26 mouse cellular contexts compared by ENCODE assay signal in genomic region chr13:116295401-116295800, GRCm38 (mm10). TPM values are rescaled to one million over a fixed set of nuclear protein-coding genes. Genes with fewer than 3 reads are reported as not detected.
"Had no signal": no experiment of that assay in that cellular context is flagged by ENCODE, and none has a peak within 500 bp of the region (broad histone marks: within the 10 kb centered on the region; RNA-seq: fewer than 3 reads in every experiment).

No protein-coding gene starts in this region.

- H3K36me3 ChIP-seq: heart, embryonic 10.5 days; heart, embryonic 12.5 days; hindbrain, embryonic 10.5 days; intestine, embryonic 15.5 days; limb, embryonic 10.5 days; limb, embryonic 12.5 days; liver, embryonic 13.5 days had no signal

- H3K4me3 ChIP-seq: heart, embryonic 12.5 days; hindbrain, embryonic 10.5 days; intestine, embryonic 15.5 days; layer of hippocampus, adult 2 months; left cerebral cortex, adult 2 months; limb, embryonic 10.5 days; limb, embryonic 12.5 days; liver, embryonic 13.5 days had no signal

- H3K4me2 ChIP-seq: heart, embryonic 12.5 days; hindbrain, embryonic 14.5 days; intestine, embryonic 15.5 days; limb, embryonic 12.5 days; liver, embryonic 11.5 days; liver, embryonic 13.5 days had no signal

- H3K4me1 ChIP-seq: liver, embryonic 13.5 days had no signal

- H3K9me3 ChIP-seq: heart, embryonic 10.5 days; heart, embryonic 12.5 days; hindbrain, embryonic 10.5 days; intestine, embryonic 15.5 days; limb, embryonic 10.5 days; limb, embryonic 12.5 days; liver, embryonic 13.5 days had no signal

- H3K27ac ChIP-seq: heart, embryonic 10.5 days; hindbrain, embryonic 10.5 days; hindbrain, embryonic 14.5 days; intestine, embryonic 15.5 days; layer of hippocampus, adult 2 months; left cerebral cortex, adult 2 months; limb, embryonic 10.5 days; limb, embryonic 12.5 days; liver, embryonic 13.5 days had no signal

- DNase-seq: gastrocnemius, postnatal 25 days; heart, adult 18-20 months; heart, postnatal 10 days; heart, postnatal 4 days; kidney, adult 18-20 months; kidney, adult 8-10 months; kidney, postnatal 10 days; kidney, postnatal 25 days; kidney, postnatal 4 days; liver; liver, embryonic 13.5 days had no signal

- H3K9ac ChIP-seq: heart, embryonic 12.5 days; hindbrain, embryonic 14.5 days; intestine, embryonic 15.5 days; limb, embryonic 12.5 days; liver, embryonic 13.5 days had no signal

- ATAC-seq: hindbrain, embryonic 16.5 days; inflammation-experienced regulatory T-cells, adult 6 months; intestine, embryonic 15.5 days; intestine, postnatal 0 days had no signal

RNA-seq across cellular contexts. Expression of gene Isl1, which starts 14.1 kb away (rescaled TPM):
- total RNA-seq: gastrocnemius, postnatal 25 days; granulocyte monocyte progenitor cell, adult 5-6 weeks; layer of hippocampus, adult 2 months; layer of hippocampus, postnatal 25 days had no signal
- polyA plus RNA-seq: inflammation-experienced regulatory T-cells, adult 6 months had no signal
